Mouse (Mus musculus): Measurements from ENCODE around the gene Cadm4.

GRCm38 (mm10) chr7:24547534-24548036 is 65.8 kb downstream of the Cadm4 start:
- TF ChIP-seq CTCF (IDR thresholded peaks at IDR 0.05; ENCODE audit: low read depth, low read length) (no peak), POLR2A (IDR thresholded peaks at IDR 0.05; ENCODE audit: extremely low read depth, insufficient read depth, low read length) (no peak)

All from liver, adult 2 months (tissue).